Mouse (Mus musculus): ENCODE data around the gene Ifitm10. TPM values are rescaled to one million over a fixed set of nuclear protein-coding genes. Genes with fewer than 3 reads are reported as not detected.
"Not testable (repeated sequence)": the region's sequence is repeated elsewhere in the genome, so short reads cannot be mapped to it uniquely, and the experiment has no call there.

Ifitm10 gene
- polyA plus RNA-seq, 2 experiments = 2.0 to 2.4 TPM

GRCm38 (mm10) chr7:142416225-142416624 is 42.7 kb upstream of the Ifitm10 start:
- no peaks in the 10 kb centered on the region; the same call in 1 of the 2 replicates for H3K4me1 ChIP-seq (ENCODE audit: control insufficient read depth, insufficient read depth, low read length)
- ATAC-seq (ENCODE audit: low FRiP score, low read depth) = no peak

GRCm38 (mm10) chr7:142415314-142415713 is 41.8 kb upstream of the Ifitm10 start:
- Histone ChIP-seq H3K4me1 (ENCODE audit: control insufficient read depth, insufficient read depth, low read length) (no peaks in the 10 kb centered on the region; the same call in 1 of the 2 replicates), H3K27me3 (ENCODE audit: control insufficient read depth, insufficient read depth, low read length) (no peaks in the 10 kb centered on the region), H3K27ac (replicated peaks; ENCODE audit: low read depth, low read length) (no peak overlapping the region), H3K9ac (ENCODE audit: low read depth, low read length, severe bottlenecking) (no peak overlapping the region), H3K4me2 (replicated peaks; ENCODE audit: low read depth, low read length, severe bottlenecking) (no peak overlapping the region), H3K36me3 (ENCODE audit: control insufficient read depth, insufficient read depth, low read length) (no peaks in the 10 kb centered on the region), H3K9me3 (ENCODE audit: control insufficient read depth, low read length) (no peaks in the 10 kb centered on the region), H3K4me3 (replicated peaks; ENCODE audit: low read length) (no peak overlapping the region)
- ATAC-seq (ENCODE audit: low FRiP score, low read depth) (no peak), DNase-seq (ENCODE audit: low spot score) (no peak)
- 47% methylated on average over 4 of the region's 4 CpGs for WGBS
- TF ChIP-seq POLR2A (IDR thresholded peaks at IDR 0.05; ENCODE audit: borderline replicate concordance, extremely low read depth, insufficient read depth, insufficient read length) = no peak

More at GRCm38 (mm10) chr7:142416225-142416624, 42.7 kb upstream of the Ifitm10 start:
- DNase-seq (ENCODE audit: low spot score) = no peak
- 62% methylated on average over 3 of the region's 3 CpGs for WGBS
- no peaks in the 10 kb centered on the region for H3K9me3 ChIP-seq (ENCODE audit: control insufficient read depth, low read length)
- no peak overlapping the region for H3K4me3 ChIP-seq (replicated peaks; ENCODE audit: low read length)
- H3K9ac ChIP-seq (ENCODE audit: low read depth, low read length, severe bottlenecking) = no peak overlapping the region
- no peak overlapping the region for H3K27ac ChIP-seq (replicated peaks; ENCODE audit: low read depth, low read length)
- H3K27me3 ChIP-seq (ENCODE audit: control insufficient read depth, insufficient read depth, low read length) = no peaks in the 10 kb centered on the region
- TF ChIP-seq POLR2A (IDR thresholded peaks at IDR 0.05; ENCODE audit: borderline replicate concordance, extremely low read depth, insufficient read depth, insufficient read length) = no peak
- no peaks in the 10 kb centered on the region for H3K36me3 ChIP-seq (ENCODE audit: control insufficient read depth, insufficient read depth, low read length)
- no peak overlapping the region for H3K4me2 ChIP-seq (replicated peaks; ENCODE audit: low read depth, low read length, severe bottlenecking)

- H3K4me1 ChIP-seq (ENCODE audit: control insufficient read depth, insufficient read depth, low read length) = no peaks in the 10 kb centered on the region; the same call in 1 of the 2 replicates
- DNase-seq (ENCODE audit: low spot score) = no peak
- WGBS = 94% methylated on average over 6 of the region's 6 CpGs
These were observed 39.7 kb upstream of the Ifitm10 start for GRCm38 (mm10) chr7:142413285-142413684.

GRCm38 (mm10) chr7:142409603-142410002 is 36.0 kb upstream of the Ifitm10 start:
- H3K4me3 ChIP-seq (replicated peaks; ENCODE audit: low read length) = no peak overlapping the region
- no peak for TF ChIP-seq POLR2A (IDR thresholded peaks at IDR 0.05; ENCODE audit: borderline replicate concordance, extremely low read depth, insufficient read depth, insufficient read length)
- no peaks in the 10 kb centered on the region for H3K9me3 ChIP-seq (ENCODE audit: control insufficient read depth, low read length)
- DNase-seq (ENCODE audit: low spot score) (no peak), ATAC-seq (ENCODE audit: low FRiP score, low read depth) (no peak)
- H3K27ac ChIP-seq (replicated peaks; ENCODE audit: low read depth, low read length) = no peak overlapping the region
- no peaks in the 10 kb centered on the region for H3K36me3 ChIP-seq (ENCODE audit: control insufficient read depth, insufficient read depth, low read length)
- no peak overlapping the region for H3K4me2 ChIP-seq (replicated peaks; ENCODE audit: low read depth, low read length, severe bottlenecking)
- no peaks in the 10 kb centered on the region for H3K4me1 ChIP-seq (ENCODE audit: control insufficient read depth, insufficient read depth, low read length)
- WGBS = 83% methylated on average over 3 of the region's 3 CpGs
- H3K9ac ChIP-seq (ENCODE audit: low read depth, low read length, severe bottlenecking) = no peak overlapping the region
- H3K27me3 ChIP-seq (ENCODE audit: control insufficient read depth, insufficient read depth, low read length) = no peaks in the 10 kb centered on the region

More at GRCm38 (mm10) chr7:142413285-142413684, 39.7 kb upstream of the Ifitm10 start:
- ATAC-seq (ENCODE audit: low FRiP score, low read depth) = no peak
- H3K4me2 ChIP-seq (replicated peaks; ENCODE audit: low read depth, low read length, severe bottlenecking) = no peak overlapping the region
- H3K4me3 ChIP-seq (replicated peaks; ENCODE audit: low read length) = no peak overlapping the region
- H3K36me3 ChIP-seq (ENCODE audit: control insufficient read depth, insufficient read depth, low read length) = no peaks in the 10 kb centered on the region
- TF ChIP-seq POLR2A (IDR thresholded peaks at IDR 0.05; ENCODE audit: borderline replicate concordance, extremely low read depth, insufficient read depth, insufficient read length) = no peak
- no peaks in the 10 kb centered on the region for H3K27me3 ChIP-seq (ENCODE audit: control insufficient read depth, insufficient read depth, low read length)
- H3K9ac ChIP-seq (ENCODE audit: low read depth, low read length, severe bottlenecking) = no peak overlapping the region
- no peak overlapping the region for H3K27ac ChIP-seq (replicated peaks; ENCODE audit: low read depth, low read length)
- no peaks in the 10 kb centered on the region for H3K9me3 ChIP-seq (ENCODE audit: control insufficient read depth, low read length)

DNA sequence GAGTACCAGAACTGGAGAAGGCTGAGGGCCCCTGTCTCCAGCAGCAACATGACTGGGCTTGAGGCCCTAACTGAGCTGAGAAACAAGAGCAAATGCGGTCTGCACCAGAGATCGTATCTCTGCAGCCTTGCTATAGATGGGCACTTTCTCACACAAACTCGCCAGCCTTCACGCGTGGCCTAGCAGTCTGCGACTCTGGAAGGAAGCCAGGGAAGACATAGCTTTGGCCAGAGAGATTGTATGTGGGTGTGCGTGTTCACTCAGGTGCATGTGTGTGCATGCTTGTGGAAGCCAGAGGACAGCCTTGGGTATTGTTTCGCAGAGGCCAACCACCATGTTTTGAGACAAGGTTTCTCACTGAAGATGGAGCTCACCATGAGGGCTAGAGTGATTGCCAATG is 35.1 kb upstream of the Ifitm10 start:
- Histone ChIP-seq H3K9ac (ENCODE audit: low read depth, low read length, severe bottlenecking) (no peak overlapping the region), H3K27me3 (ENCODE audit: control insufficient read depth, insufficient read depth, low read length) (no peaks in the 10 kb centered on the region), H3K9me3 (ENCODE audit: control insufficient read depth, low read length) (no peaks in the 10 kb centered on the region), H3K4me3 (replicated peaks; ENCODE audit: low read length) (no peak overlapping the region), H3K4me1 (ENCODE audit: control insufficient read depth, insufficient read depth, low read length) (no peaks in the 10 kb centered on the region), H3K36me3 (ENCODE audit: control insufficient read depth, insufficient read depth, low read length) (no peaks in the 10 kb centered on the region), H3K27ac (replicated peaks; ENCODE audit: low read depth, low read length) (no peak overlapping the region), H3K4me2 (replicated peaks; ENCODE audit: low read depth, low read length, severe bottlenecking) (no peak overlapping the region)
- no peak for DNase-seq (ENCODE audit: low spot score)
- no peak for TF ChIP-seq POLR2A (IDR thresholded peaks at IDR 0.05; ENCODE audit: borderline replicate concordance, extremely low read depth, insufficient read depth, insufficient read length)
- 91% methylated on average over 8 of the region's 8 CpGs for whole genome bisulfite sequencing
- no peak for ATAC-seq (ENCODE audit: low FRiP score, low read depth)

GRCm38 (mm10) chr7:142407935-142408334 is 34.4 kb upstream of the Ifitm10 start:
- Histone ChIP-seq H3K9me3 (ENCODE audit: control insufficient read depth, low read length) (no peaks in the 10 kb centered on the region), H3K4me2 (replicated peaks; ENCODE audit: low read depth, low read length, severe bottlenecking) (no peak overlapping the region), H3K4me1 (ENCODE audit: control insufficient read depth, insufficient read depth, low read length) (no peaks in the 10 kb centered on the region), H3K9ac (ENCODE audit: low read depth, low read length, severe bottlenecking) (no peak overlapping the region), H3K27ac (replicated peaks; ENCODE audit: low read depth, low read length) (no peak overlapping the region), H3K27me3 (ENCODE audit: control insufficient read depth, insufficient read depth, low read length) (no peaks in the 10 kb centered on the region), H3K4me3 (replicated peaks; ENCODE audit: low read length) (no peak overlapping the region), H3K36me3 (ENCODE audit: control insufficient read depth, insufficient read depth, low read length) (no peaks in the 10 kb centered on the region)
- no peak for TF ChIP-seq POLR2A (IDR thresholded peaks at IDR 0.05; ENCODE audit: borderline replicate concordance, extremely low read depth, insufficient read depth, insufficient read length)
- 68% methylated on average over 4 of the region's 4 CpGs for WGBS
- DNase-seq (ENCODE audit: low spot score) (no peak), ATAC-seq (ENCODE audit: low FRiP score, low read depth) (no peak)

DNA sequence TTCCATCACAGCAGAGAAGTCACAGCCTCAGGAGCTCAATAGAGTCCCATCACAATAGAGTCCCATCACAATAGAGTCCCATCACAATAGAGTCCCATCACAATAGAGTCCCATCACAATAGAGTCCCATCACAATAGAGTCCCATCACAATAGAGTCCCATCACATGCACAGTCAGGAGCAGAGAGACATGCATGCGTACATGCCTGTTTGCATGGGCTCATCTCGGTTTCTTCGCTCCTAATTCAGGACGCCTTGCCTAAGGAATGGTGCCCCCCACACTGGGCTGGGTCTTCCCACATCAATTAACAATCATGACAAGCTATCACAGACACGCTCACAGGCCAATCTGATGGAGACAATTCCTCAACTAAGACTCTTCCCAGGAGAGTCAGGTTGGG is 31.6 kb upstream of the Ifitm10 start:
- H3K27ac ChIP-seq (replicated peaks; ENCODE audit: low read depth, low read length); H3K9me3 ChIP-seq (ENCODE audit: control insufficient read depth, low read length); H3K4me3 ChIP-seq (replicated peaks; ENCODE audit: low read length); DNase-seq (ENCODE audit: low spot score); ATAC-seq (ENCODE audit: low FRiP score, low read depth); H3K4me2 ChIP-seq (replicated peaks; ENCODE audit: low read depth, low read length, severe bottlenecking); H3K36me3 ChIP-seq (ENCODE audit: control insufficient read depth, insufficient read depth, low read length); H3K4me1 ChIP-seq (ENCODE audit: control insufficient read depth, insufficient read depth, low read length); H3K9ac ChIP-seq (ENCODE audit: low read depth, low read length, severe bottlenecking); H3K27me3 ChIP-seq (ENCODE audit: control insufficient read depth, insufficient read depth, low read length): not testable (repeated sequence)
- WGBS = 89% methylated on average over 5 of the region's 5 CpGs
